Mouse (Mus musculus) erythroblast, embryonic 14.5 days (primary cell): ENCODE results near the gene Fgfr2.

Experiments used
- GATA1 ChIP-seq: IDR thresholded peaks from 2 replicates; pipeline ENCODE4 v1.6.1; 2012; ENCODE audit warnings: low read length, inconsistent platforms, mixed read lengths
- TAL1 ChIP-seq: IDR thresholded peaks from 3 replicates; pipeline ENCODE4 v1.6.1; 2012; ENCODE audit warnings: low read length, inconsistent platforms, mixed read lengths

DNA sequence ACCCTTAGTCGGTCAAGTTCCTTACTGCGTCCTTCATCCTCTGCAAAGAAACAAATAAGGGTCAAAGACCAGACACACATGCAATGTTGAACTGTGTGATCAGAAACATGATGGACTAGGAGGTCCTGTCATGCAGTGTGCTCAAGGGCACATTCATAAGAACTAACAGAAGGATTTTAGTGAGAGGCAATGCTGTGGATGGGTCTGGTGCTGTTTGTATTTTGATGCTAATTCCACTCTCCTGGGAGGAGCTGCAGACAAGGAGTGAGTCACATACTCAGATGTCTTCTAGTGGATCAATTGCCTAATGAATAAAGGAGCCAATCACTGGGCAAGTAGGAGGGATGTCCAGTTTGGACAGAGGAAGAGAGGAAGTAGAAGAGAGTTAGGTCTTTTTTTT lies 2728.5 kb downstream of the Fgfr2 start:
- TF ChIP-seq GATA1 (no peak), TAL1 (no peak)
